7 mouse cellular contexts compared by ENCODE assay signal in genomic region chr9:114025846-114026245, GRCm38 (mm10). TPM values are rescaled to one million over a fixed set of nuclear protein-coding genes. Genes with fewer than 3 reads are reported as not detected.
DNase-seq lines count a peak whose midpoint lies in the region; ATAC-seq lines count a peak whose summit lies in the region.

No protein-coding gene starts in this region.

- H3K27me3 ChIP-seq in neural tube, embryonic 11.5 days (ENCODE audit: control insufficient read depth, insufficient read depth, low read length) = no peaks in the 10 kb centered on the region
- H3K27me3 ChIP-seq in embryonic facial prominence, embryonic 13.5 days = no peaks in the 10 kb centered on the region
- peaks cover 20% of the 10 kb centered on the region for H3K27me3 ChIP-seq in limb, embryonic 11.5 days (ENCODE audit: control insufficient read depth, insufficient read depth, low read length)
- peaks cover 8% of the 10 kb centered on the region for H3K27me3 ChIP-seq in stomach, embryonic 16.5 days (ENCODE audit: control insufficient read depth, insufficient read depth, low read length)

- no peak overlapping the region for H3K27ac ChIP-seq in neural tube, embryonic 11.5 days (ENCODE audit: low read depth, low read length)
- no peak overlapping the region for H3K27ac ChIP-seq in embryonic facial prominence, embryonic 13.5 days
- no peak overlapping the region for H3K27ac ChIP-seq in limb, embryonic 11.5 days (replicated peaks; ENCODE audit: low read depth, low read length)
- H3K27ac ChIP-seq in stomach, embryonic 16.5 days (ENCODE audit: low read length) = no peak overlapping the region

- no peak overlapping the region for H3K9ac ChIP-seq in neural tube, embryonic 11.5 days (ENCODE audit: low read length)
- peak overlapping the region; percentile 76 for H3K9ac ChIP-seq in embryonic facial prominence, embryonic 13.5 days
- H3K9ac ChIP-seq in limb, embryonic 11.5 days (ENCODE audit: low read length) = peak overlapping the region; percentile 12; the same call in 1 of the 2 replicates
- H3K9ac ChIP-seq in stomach, embryonic 16.5 days (ENCODE audit: low read length) = peak overlapping the region; percentile 61

- peak; percentile 23 for DNase-seq in neural tube, embryonic 11.5 days (ENCODE audit: low spot score)
- DNase-seq in neural tube, embryonic 10.5 days (ENCODE audit: extremely low spot score, low spot score) = no peak
- peak; percentile 74 for DNase-seq in limb, embryonic 11.5 days (ENCODE audit: low spot score)
- no peak for DNase-seq in adrenal gland, adult (ENCODE audit: inconsistent age in 2 of 2, low spot score in 1 of 2)
- DNase-seq in layer of hippocampus, postnatal 25 days (ENCODE audit: extremely low spot score in 1 of 2, low spot score in 1 of 2) = no peak

- WGBS in neural tube, embryonic 11.5 days = 11% methylated on average over 8 of the region's 8 CpGs
- 8% methylated on average over 8 of the region's 8 CpGs for WGBS in embryonic facial prominence, embryonic 13.5 days
- WGBS in limb, embryonic 11.5 days = 5% methylated on average over 8 of the region's 8 CpGs
- 11% methylated on average over 8 of the region's 8 CpGs for WGBS in stomach, embryonic 16.5 days

- no peak for ATAC-seq in neural tube, embryonic 11.5 days (ENCODE audit: insufficient read depth, low FRiP score, low TSS enrichment)
- no peak for ATAC-seq in embryonic facial prominence, embryonic 13.5 days (ENCODE audit: insufficient number of reproducible peaks, insufficient read depth, low FRiP score, low TSS enrichment, low read depth)
- no peak for ATAC-seq in limb, embryonic 11.5 days (ENCODE audit: insufficient number of reproducible peaks, low FRiP score, low TSS enrichment, low read depth)
- ATAC-seq in stomach, embryonic 16.5 days (ENCODE audit: insufficient read depth, low FRiP score) = no peak

- H3K36me3 ChIP-seq in neural tube, embryonic 11.5 days (ENCODE audit: control insufficient read depth, insufficient read depth, low read length) = no peaks in the 10 kb centered on the region
- no peaks in the 10 kb centered on the region for H3K36me3 ChIP-seq in embryonic facial prominence, embryonic 13.5 days
- H3K36me3 ChIP-seq in limb, embryonic 11.5 days (ENCODE audit: control insufficient read depth, insufficient read depth, low read length) = no peaks in the 10 kb centered on the region
- H3K36me3 ChIP-seq in stomach, embryonic 16.5 days (ENCODE audit: control insufficient read depth, insufficient read depth, low read length) = no peaks in the 10 kb centered on the region

- H3K4me1 ChIP-seq in neural tube, embryonic 11.5 days (ENCODE audit: control insufficient read depth, insufficient read depth, low read length) = no peaks in the 10 kb centered on the region
- H3K4me1 ChIP-seq in embryonic facial prominence, embryonic 13.5 days = peaks cover 10% of the 10 kb centered on the region
- peaks cover 9% of the 10 kb centered on the region; the same call in 1 of the 2 replicates for H3K4me1 ChIP-seq in limb, embryonic 11.5 days (ENCODE audit: control insufficient read depth, insufficient read depth, low read length)
- peaks cover 5% of the 10 kb centered on the region; the same call in 1 of the 2 replicates for H3K4me1 ChIP-seq in stomach, embryonic 16.5 days (ENCODE audit: control insufficient read depth, insufficient read depth, low read length)

- peak overlapping the region; percentile 53 for H3K4me2 ChIP-seq in neural tube, embryonic 11.5 days (ENCODE audit: low read depth)
- peak overlapping the region; percentile 83 for H3K4me2 ChIP-seq in embryonic facial prominence, embryonic 13.5 days
- peak overlapping the region; percentile 92 for H3K4me2 ChIP-seq in limb, embryonic 11.5 days (ENCODE audit: low read depth, severe bottlenecking)
- peak overlapping the region; percentile 64 for H3K4me2 ChIP-seq in stomach, embryonic 16.5 days (ENCODE audit: low read depth, low read length)

- no peaks in the 10 kb centered on the region for H3K9me3 ChIP-seq in neural tube, embryonic 11.5 days (ENCODE audit: control insufficient read depth, low read length)
- no peaks in the 10 kb centered on the region for H3K9me3 ChIP-seq in embryonic facial prominence, embryonic 13.5 days
- H3K9me3 ChIP-seq in limb, embryonic 11.5 days (ENCODE audit: control insufficient read depth, low read length) = no peaks in the 10 kb centered on the region
- no peaks in the 10 kb centered on the region for H3K9me3 ChIP-seq in stomach, embryonic 16.5 days (replicated peaks; ENCODE audit: control insufficient read depth, low read length)

- peak overlapping the region; percentile 45 for H3K4me3 ChIP-seq in neural tube, embryonic 11.5 days (ENCODE audit: low read depth, low read length)
- H3K4me3 ChIP-seq in embryonic facial prominence, embryonic 13.5 days = peak overlapping the region; percentile 73
- peak overlapping the region; percentile 57 for H3K4me3 ChIP-seq in limb, embryonic 11.5 days (ENCODE audit: low read depth, low read length)
- peak overlapping the region; percentile 53 for H3K4me3 ChIP-seq in stomach, embryonic 16.5 days (replicated peaks; ENCODE audit: low read length)

RNA-seq across cellular contexts. Expression of gene Fbxl2, which starts 20.1 kb away (rescaled TPM):
- 6.9 and 9.0 TPM in 2 replicates for polyA plus RNA-seq in neural tube, embryonic 11.5 days (2014; fragmentation: Nextera tagmentation; extraction: Ambion mirVana)
- 9.0 and 10.9 TPM in 2 replicates for polyA plus RNA-seq in embryonic facial prominence, embryonic 13.5 days (2015; fragmentation: Nextera tagmentation; extraction: Ambion mirVana)
- polyA plus RNA-seq in limb, embryonic 11.5 days (2014; fragmentation: Nextera tagmentation; extraction: Ambion mirVana) = 2.7 and 4.0 TPM in 2 replicates
- polyA plus RNA-seq in stomach, embryonic 16.5 days (2015; fragmentation: Nextera tagmentation; extraction: Ambion mirVana) = 2.2 and 2.8 TPM in 2 replicates
- 10 to 100 TPM; 32.8 to 34.4 TPM for total RNA-seq in layer of hippocampus, postnatal 25 days (2021)

RNA-seq across cellular contexts. Expression of gene Susd5, which starts 31.1 kb away (rescaled TPM):
- 0.78 and 1.1 TPM in 2 replicates for polyA plus RNA-seq in neural tube, embryonic 11.5 days (2014; fragmentation: Nextera tagmentation; extraction: Ambion mirVana)
- 19.7 and 32.3 TPM in 2 replicates for polyA plus RNA-seq in embryonic facial prominence, embryonic 13.5 days (2015; fragmentation: Nextera tagmentation; extraction: Ambion mirVana)
- 0.64 and 1.7 TPM in 2 replicates for polyA plus RNA-seq in limb, embryonic 11.5 days (2014; fragmentation: Nextera tagmentation; extraction: Ambion mirVana)
- 0.36 and 0.47 TPM in 2 replicates for polyA plus RNA-seq in stomach, embryonic 16.5 days (2015; fragmentation: Nextera tagmentation; extraction: Ambion mirVana)
- total RNA-seq in layer of hippocampus, postnatal 25 days (2021) = 1 to 10 TPM; 2.7 to 3.7 TPM

Comparison
In these comparisons a context has a peak if more than half of its experiments do, and no peak if none do; other contexts are left out.
1. DNase-seq: peak in neural tube, embryonic 11.5 days (single experiment) and limb, embryonic 11.5 days (single experiment); none in neural tube, embryonic 10.5 days (single experiment), adrenal gland, adult (0 of 2) and layer of hippocampus, postnatal 25 days (0 of 2).
2. Peak in every context shown above with its lines, with median percentiles within 50 percentile points of each other: H3K4me2 ChIP-seq and H3K4me3 ChIP-seq.